Mouse (Mus musculus) urinary bladder, adult 2 months (tissue): ENCODE data around the gene Wasf3. TPM values are rescaled to one million over a fixed set of nuclear protein-coding genes. Genes with fewer than 3 reads are reported as not detected.
"Not testable (repeated sequence)": the region's sequence is repeated elsewhere in the genome, so short reads cannot be mapped to it uniquely, and the experiment has no call there.

Experiments used
- DNase-seq: peaks from one replicate; pipeline ENCODE4 v3.0.0; 2022; ENCODE audit warnings: low spot score
- polyA plus RNA-seq: library from polyadenylated mRNA; depleted of rRNA; stranded (reverse); fragments of >200 nt; gene quantifications from 2 replicates; pipeline ENCODE4 v1.2.3, GENCODE M21; 2012

Gene Wasf3
- polyA plus RNA-seq, 1 experiment = 3.0 TPM

DNA sequence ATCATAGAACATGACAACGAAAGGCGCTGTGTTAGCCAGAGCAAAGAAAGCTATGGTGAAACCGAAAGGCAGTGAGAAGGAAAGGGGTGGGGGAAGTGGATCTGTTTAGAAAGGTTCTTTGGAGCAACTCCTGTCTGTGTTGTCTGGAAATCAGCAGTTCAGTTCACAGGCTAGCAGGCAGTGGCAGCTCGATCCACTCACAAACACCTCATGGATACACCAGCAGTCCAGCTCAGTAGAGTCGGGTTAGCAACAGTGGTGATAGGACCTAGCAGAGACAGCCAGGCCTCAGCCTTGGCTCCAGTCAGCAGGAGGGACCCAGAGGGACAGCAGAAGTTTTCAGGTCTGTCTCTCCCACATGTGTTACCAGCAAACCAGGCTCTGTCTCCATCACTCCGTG is 16.2 kb downstream of the Wasf3 start:
- DNase-seq = not testable (repeated sequence)

GRCm38 (mm10) chr5:146402311-146402710 is 17.5 kb downstream of the Wasf3 start:
- DNase-seq = no peak

DNA sequence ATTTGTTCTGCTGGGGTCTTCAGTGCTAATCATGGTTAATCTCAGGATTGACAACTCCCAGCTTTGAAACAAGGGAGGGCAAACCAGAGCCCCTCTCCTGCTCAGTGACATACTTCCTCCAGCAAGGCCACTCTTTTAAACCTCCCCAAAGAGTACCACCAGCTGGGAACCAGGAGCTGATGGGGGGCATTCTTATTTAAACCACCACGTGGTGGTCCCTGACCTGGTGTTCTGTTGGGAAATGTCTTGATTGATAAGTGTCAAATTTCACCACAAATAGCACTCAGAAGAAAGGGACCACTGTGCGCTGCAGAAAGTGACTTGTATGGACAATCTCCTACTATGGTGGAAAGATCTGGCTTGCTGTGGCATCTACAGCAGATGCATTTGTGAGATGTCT is 19.1 kb downstream of the Wasf3 start:
- no peak for DNase-seq

- no peak for DNase-seq
Observed at GRCm38 (mm10) chr5:146406133-146406532, 21.3 kb downstream of the Wasf3 start.

- no peak for DNase-seq
Observed at GRCm38 (mm10) chr5:146407791-146408190, 23.0 kb downstream of the Wasf3 start.

DNA sequence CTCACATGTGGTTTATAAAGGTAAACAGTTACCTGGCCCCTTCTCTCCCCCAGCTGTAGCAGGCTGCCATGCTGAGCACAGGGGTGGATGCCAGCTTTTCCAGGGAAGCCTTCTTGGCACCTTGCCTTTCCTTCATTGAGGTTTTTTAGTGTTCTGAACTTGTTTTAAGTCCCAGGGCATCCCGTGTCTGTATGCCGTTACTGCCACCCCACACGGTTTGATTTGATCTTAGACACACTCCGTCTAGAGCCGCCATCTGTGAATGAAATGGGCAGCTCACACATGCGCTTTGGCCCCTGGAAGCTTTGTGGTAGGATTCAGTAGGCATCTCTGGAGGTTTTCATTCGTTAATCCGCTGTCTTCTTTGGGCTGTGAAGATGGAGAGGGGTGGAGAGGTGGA is 23.8 kb downstream of the Wasf3 start:
- DNase-seq = no peak

GRCm38 (mm10) chr5:146410821-146411220 is 26.0 kb downstream of the Wasf3 start:
- DNase-seq = no peak

- DNase-seq = no peak
Observed at GRCm38 (mm10) chr5:146412743-146413430, 28.1 kb downstream of the Wasf3 start.

DNA sequence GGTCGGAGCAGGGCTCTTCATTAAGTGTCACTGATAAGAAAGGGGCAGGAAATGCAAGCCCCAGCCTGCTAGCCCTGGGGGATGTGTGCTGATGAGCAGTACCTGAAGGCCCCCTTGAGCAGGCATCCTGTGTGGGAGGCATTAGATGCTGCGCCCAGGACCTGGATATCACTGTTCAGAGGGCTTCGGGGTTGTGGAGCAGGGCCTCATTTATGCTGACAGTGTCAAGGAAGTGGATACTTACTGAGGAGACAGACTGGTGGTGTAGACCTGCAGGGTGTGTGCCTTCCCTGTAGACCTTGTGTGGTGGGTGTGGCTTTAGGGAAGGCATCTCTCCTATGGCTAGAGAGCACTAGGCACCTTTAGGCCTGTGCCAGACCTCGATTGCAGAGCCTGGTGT is 29.8 kb downstream of the Wasf3 start:
- DNase-seq = no peak

GRCm38 (mm10) chr5:146415218-146415617 is 30.4 kb downstream of the Wasf3 start:
- DNase-seq = no peak

- DNase-seq = no peak
Observed at GRCm38 (mm10) chr5:146416331-146417110, 31.7 kb downstream of the Wasf3 start.

- DNase-seq = no peak
Observed at GRCm38 (mm10) chr5:146418092-146418491, 33.3 kb downstream of the Wasf3 start.

DNA sequence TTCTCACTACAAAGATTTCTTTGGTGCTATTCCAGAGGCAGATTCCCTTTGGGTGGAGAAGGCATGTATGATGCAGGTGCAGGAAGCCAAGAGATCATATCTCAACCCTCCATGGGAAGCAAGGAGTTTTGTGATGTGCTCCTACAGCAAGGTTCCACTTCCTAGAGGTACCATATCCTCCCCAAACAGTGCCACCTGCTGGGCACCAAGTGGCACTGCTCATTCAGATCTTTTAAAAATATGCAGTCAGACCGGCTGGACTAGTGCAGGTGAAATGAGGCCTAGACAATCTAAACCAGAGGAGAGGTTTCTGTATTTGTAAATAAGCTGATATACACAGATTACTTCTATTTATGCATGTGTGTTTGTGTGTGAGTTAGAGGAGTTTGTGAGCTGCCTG is 35.3 kb downstream of the Wasf3 start:
- no peak for DNase-seq

- DNase-seq = no peak
Observed at GRCm38 (mm10) chr5:146424711-146425326, 40.0 kb downstream of the Wasf3 start.

DNA sequence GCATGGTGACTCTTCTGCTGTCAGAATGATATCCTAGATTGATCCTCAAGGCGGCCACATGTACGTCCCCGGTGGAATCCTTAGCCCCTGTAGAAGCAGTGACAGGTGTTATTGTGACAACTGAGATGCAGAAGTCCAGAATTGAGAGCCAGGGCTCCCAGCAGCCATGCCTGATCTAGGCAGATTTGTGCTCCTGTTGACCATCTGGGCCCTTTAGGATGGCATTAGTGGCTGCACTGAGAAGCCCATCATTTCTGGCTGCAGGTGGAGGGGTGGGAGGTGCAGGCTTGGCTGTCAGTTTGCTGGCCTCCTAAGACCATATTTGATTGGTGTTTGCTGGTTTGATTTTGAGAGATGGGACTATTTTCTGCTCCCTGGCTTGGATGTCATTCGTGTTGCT is 40.9 kb downstream of the Wasf3 start:
- DNase-seq = no peak

DNA sequence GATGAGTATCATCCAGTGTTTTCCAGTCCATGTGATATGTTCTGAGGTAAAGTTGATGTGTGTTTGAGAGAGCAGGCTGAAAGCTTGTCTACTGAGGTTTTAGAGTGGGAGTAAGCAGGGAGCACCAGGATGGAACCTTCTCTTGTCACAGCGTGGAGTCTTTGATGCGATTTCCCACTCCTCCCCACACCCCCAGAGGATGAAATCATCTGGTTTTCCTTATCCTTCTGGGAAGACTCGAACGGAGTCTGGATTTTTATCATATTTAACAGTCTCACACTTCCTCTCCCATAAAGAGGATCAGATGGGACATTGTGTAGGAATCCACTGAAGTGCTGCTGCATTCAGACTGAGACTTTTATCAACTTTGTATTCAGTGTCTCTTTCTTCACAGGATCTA is 43.3 kb downstream of the Wasf3 start:
- no peak for DNase-seq

DNA sequence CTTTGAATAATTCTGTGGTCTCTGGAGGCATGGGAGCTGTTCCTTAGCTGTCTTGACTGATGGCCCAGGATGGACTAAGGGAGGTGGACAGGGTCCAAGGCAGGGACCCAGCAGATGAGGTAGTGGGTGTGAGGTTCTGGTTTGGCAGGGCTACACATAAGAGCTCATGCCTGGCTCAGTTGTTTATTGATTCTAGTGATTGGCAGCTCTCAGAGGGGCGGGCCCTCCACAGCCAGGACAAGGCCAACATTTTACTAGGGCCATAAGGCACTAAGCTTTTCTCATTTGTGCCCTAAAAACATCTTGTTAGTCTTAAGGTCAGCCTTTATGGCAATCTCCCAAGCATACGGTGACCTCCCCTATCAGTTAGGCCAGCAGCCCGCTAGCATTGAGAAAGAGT is 47.0 kb downstream of the Wasf3 start:
- DNase-seq = no peak

DNA sequence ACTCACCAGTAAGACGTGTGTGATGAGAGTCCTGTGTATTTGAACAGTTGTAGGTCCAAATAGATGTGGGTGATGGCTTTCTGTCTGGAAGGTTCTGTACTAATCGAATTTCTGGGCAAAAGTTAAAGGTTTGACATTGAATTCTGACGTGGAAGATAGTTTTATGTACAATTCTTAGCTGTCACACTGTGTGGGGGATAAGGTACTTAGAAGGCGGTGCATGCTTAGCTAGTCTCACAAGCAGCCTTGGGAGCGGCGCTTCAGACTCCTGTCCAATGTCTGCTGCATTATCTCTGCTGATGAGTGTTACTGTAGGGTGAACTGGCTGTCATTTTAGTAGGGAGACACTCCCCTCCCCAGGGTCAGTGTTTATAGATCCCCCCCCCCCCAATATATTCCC is 47.7 kb downstream of the Wasf3 start:
- DNase-seq = no peak

- no peak for DNase-seq
Observed at GRCm38 (mm10) chr5:146435316-146435715, 50.5 kb downstream of the Wasf3 start.

DNA sequence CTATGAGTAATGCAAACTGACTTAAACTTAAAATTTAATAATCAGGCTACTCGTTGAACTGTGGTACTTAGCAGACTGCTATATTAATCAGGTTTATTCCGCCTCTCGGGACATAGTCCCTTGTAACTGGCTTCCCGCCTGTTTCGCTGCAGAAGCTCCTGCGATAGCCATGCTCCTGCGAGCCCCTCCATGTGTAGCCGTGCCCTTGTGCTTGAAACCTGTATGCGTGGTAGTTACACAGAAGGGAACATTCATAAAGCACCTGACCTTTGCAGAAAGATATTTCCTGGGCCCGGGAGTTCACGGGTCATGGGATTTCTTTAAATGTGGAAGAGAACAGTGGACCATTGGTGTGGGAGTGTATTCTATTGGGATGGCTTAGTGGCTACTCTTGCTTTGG is 52.0 kb downstream of the Wasf3 start:
- no peak for DNase-seq

- no peak for DNase-seq
Observed at GRCm38 (mm10) chr5:146439152-146439781, 54.5 kb downstream of the Wasf3 start.

DNA sequence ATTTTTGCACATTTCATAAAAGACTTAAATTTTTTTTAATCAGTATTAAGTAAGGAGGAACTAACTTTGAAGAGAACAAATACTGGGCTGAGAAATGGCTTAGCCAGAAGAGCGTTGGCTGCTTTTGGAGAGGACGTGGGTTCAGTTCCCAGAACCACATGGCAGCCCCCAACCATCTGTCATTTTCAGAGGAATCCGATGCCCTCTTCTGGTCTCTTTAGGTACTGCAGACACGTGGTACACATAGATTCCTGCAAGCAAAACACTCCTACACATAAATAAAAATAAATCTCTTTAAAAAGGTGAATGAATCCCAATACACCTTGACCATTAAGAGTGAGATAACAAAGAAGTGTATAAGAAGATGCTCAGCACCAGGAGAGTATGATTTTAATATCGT is 55.5 kb downstream of the Wasf3 start:
- DNase-seq = no peak

GRCm38 (mm10) chr5:146442767-146443166 is 58.0 kb downstream of the Wasf3 start:
- DNase-seq = no peak
